Mouse (Mus musculus): Measurements from ENCODE around the gene Pp2d1.

- no peak for TF ChIP-seq POLR2A (IDR thresholded peaks at IDR 0.05; ENCODE audit: low read depth, low read length)
- no peak for TF ChIP-seq CTCF (IDR thresholded peaks at IDR 0.05; ENCODE audit: borderline replicate concordance, insufficient read depth, low read length)
These were observed 58.8 kb downstream of the Pp2d1 start for GRCm38 (mm10) chr17:53480433-53480832.
